Mouse (Mus musculus): Measurements from ENCODE around the gene Golga5. TPM values are rescaled to one million over a fixed set of nuclear protein-coding genes. Genes with fewer than 3 reads are reported as not detected.

Golga5 gene
- polyA plus RNA-seq, 1 experiment from 2014 or later, result 36.0 TPM

DNA sequence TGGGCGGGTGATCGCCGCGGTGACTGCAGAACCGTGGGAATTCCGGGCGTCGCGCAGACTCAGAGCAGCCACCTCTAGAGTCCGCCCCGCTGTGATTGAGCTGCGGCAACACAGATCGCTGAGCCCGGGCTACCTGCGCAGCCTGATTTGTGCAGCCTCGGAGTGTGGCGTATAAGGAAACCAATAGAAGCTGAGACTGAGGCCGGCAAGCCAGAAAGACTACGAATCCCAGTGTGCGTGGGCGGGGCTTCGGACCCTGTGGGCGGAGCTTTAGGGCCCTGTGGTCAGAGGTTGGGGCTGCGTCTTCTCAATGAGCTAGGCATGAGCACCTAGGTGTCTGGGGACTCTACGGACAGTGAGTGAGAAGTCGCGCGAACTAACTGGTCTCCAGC lies 29.3 kb upstream of the Golga5 start, which contains the start of gene Lgmn:
Lgmn (minus strand) TSS at position 182 of the 392 bp plus-strand sequence.
- DNase-seq (ENCODE audit: low spot score), result peak; percentile 98
- 0% methylated on average over 28 of the region's 28 CpGs for WGBS

DNA sequence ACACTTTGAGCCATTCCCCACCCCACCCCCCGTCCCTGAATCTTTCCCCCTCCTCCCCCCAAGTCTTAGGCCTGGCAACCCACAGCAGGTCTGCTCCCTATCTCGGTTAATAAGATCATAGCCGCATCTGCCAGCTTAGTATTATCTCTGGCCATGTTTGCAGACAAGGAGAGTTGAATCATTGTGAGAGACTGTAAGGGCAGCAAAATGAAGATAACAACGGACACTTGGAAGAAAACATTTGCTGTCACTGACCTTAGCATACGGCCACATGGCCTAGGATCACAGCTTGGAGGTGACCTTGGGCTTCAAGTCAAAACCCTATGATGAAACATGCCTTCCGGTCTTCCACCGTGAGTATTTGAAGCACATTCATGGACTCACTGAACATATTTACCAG lies 28.4 kb upstream of the Golga5 start:
- no peaks in the 10 kb centered on the region for H3K9me3 ChIP-seq (ENCODE audit: control insufficient read depth, low read length)
- H3K4me2 ChIP-seq (ENCODE audit: low read depth, severe bottlenecking), result no peak overlapping the region
- no peak overlapping the region for H3K4me3 ChIP-seq (ENCODE audit: low read depth, low read length)
- no peaks in the 10 kb centered on the region for H3K27me3 ChIP-seq (ENCODE audit: control insufficient read depth, insufficient read depth, low read length)
- ATAC-seq (ENCODE audit: insufficient number of reproducible peaks, low FRiP score, low TSS enrichment, low read depth) (no peak), DNase-seq (ENCODE audit: low spot score) (no peak)
- H3K36me3 ChIP-seq (ENCODE audit: control insufficient read depth, insufficient read depth, low read length), result no peaks in the 10 kb centered on the region
- H3K27ac ChIP-seq (replicated peaks; ENCODE audit: low read depth, low read length), result no peak overlapping the region
- 87% methylated on average over 7 of the region's 7 CpGs for WGBS
- H3K9ac ChIP-seq (ENCODE audit: low read length), result no peak overlapping the region
- peaks cover 5% of the 10 kb centered on the region; the same call in 1 of the 2 replicates for H3K4me1 ChIP-seq (ENCODE audit: control insufficient read depth, insufficient read depth, low read length)

More for the DNA sequence above, 29.3 kb upstream of the Golga5 start, which contains the start of gene Lgmn:
- H3K36me3 ChIP-seq (ENCODE audit: control insufficient read depth, insufficient read depth, low read length), result no peaks in the 10 kb centered on the region
- peak within 1 kb of the TSS; percentile 56 for H3K4me2 ChIP-seq (ENCODE audit: low read depth, severe bottlenecking)
- H3K27me3 ChIP-seq (ENCODE audit: control insufficient read depth, insufficient read depth, low read length), result no peaks in the 10 kb centered on the region
- H3K9me3 ChIP-seq (ENCODE audit: control insufficient read depth, low read length), result no peaks in the 10 kb centered on the region
- H3K4me1 ChIP-seq (ENCODE audit: control insufficient read depth, insufficient read depth, low read length), result peaks cover 5% of the 10 kb centered on the region; the same call in 1 of the 2 replicates
- H3K4me3 ChIP-seq (ENCODE audit: low read depth, low read length), result peak within 1 kb of the TSS; percentile 59
- H3K9ac ChIP-seq (ENCODE audit: low read length), result peak within 1 kb of the TSS; percentile 63
- peak; percentile 99 for ATAC-seq (ENCODE audit: insufficient number of reproducible peaks, low FRiP score, low TSS enrichment, low read depth)
- no peak within 1 kb of the TSS for H3K27ac ChIP-seq (replicated peaks; ENCODE audit: low read depth, low read length)

DNA sequence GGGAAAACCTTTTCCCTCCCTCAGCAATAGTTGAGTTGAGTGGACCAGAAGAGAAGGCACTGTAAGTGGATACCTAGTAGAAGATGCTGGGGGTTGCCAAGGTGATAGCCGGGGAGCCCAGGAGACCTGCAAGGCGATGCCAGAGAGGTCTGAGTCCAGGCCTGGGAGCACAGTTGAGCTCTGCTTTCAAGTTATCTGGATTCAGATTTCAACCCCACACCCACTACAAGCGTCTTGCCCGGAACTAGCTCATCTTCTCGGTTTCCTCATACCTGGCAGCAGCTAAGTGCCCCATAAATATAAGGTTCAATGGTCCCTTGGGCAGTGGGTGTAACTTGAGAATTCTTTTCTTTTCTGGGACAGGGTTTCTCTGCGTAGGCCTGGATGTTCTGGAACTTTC lies 27.8 kb upstream of the Golga5 start:
- Histone ChIP-seq H3K27ac (replicated peaks; ENCODE audit: low read depth, low read length) (no peak overlapping the region), H3K27me3 (ENCODE audit: control insufficient read depth, insufficient read depth, low read length) (no peaks in the 10 kb centered on the region), H3K4me1 (ENCODE audit: control insufficient read depth, insufficient read depth, low read length) (peaks cover 5% of the 10 kb centered on the region; the same call in 1 of the 2 replicates), H3K9ac (ENCODE audit: low read length) (no peak overlapping the region), H3K4me3 (ENCODE audit: low read depth, low read length) (no peak overlapping the region), H3K36me3 (ENCODE audit: control insufficient read depth, insufficient read depth, low read length) (no peaks in the 10 kb centered on the region), H3K9me3 (ENCODE audit: control insufficient read depth, low read length) (no peaks in the 10 kb centered on the region), H3K4me2 (ENCODE audit: low read depth, severe bottlenecking) (no peak overlapping the region)
- 68% methylated on average over 6 of the region's 6 CpGs for WGBS
- no peak for DNase-seq (ENCODE audit: low spot score)
- ATAC-seq (ENCODE audit: insufficient number of reproducible peaks, low FRiP score, low TSS enrichment, low read depth), result no peak

DNA sequence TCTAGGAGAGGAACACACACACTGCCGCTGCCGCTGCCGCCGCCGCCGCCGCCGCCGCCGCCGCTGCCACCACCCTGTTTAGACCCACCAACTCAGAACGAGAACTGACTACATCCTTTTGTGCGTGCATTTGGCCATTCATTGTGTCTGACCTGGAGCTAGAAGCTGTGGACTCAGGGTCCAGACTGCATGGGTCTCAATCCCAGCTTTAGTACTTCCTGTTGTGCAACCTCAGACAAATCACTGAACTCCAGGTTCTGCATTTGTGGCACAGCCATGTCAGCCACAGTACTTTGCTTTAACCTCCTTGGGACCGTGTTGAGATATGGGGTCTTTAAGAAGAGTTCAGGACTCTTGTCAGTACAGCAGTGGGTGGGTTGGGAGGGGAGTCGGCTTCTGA lies 26.3 kb upstream of the Golga5 start:
- peaks cover 5% of the 10 kb centered on the region; the same call in 1 of the 2 replicates for H3K4me1 ChIP-seq (ENCODE audit: control insufficient read depth, insufficient read depth, low read length)
- WGBS, result 93% methylated on average over 15 of the region's 15 CpGs
- H3K4me2 ChIP-seq (ENCODE audit: low read depth, severe bottlenecking), result no peak overlapping the region
- H3K9ac ChIP-seq (ENCODE audit: low read length), result no peak overlapping the region
- no peak overlapping the region for H3K4me3 ChIP-seq (ENCODE audit: low read depth, low read length)
- DNase-seq (ENCODE audit: low spot score) (no peak), ATAC-seq (ENCODE audit: insufficient number of reproducible peaks, low FRiP score, low TSS enrichment, low read depth) (no peak)
- H3K9me3 ChIP-seq (ENCODE audit: control insufficient read depth, low read length), result no peaks in the 10 kb centered on the region
- H3K27ac ChIP-seq (replicated peaks; ENCODE audit: low read depth, low read length), result no peak overlapping the region
- H3K36me3 ChIP-seq (ENCODE audit: control insufficient read depth, insufficient read depth, low read length), result no peaks in the 10 kb centered on the region
- H3K27me3 ChIP-seq (ENCODE audit: control insufficient read depth, insufficient read depth, low read length), result no peaks in the 10 kb centered on the region

DNA sequence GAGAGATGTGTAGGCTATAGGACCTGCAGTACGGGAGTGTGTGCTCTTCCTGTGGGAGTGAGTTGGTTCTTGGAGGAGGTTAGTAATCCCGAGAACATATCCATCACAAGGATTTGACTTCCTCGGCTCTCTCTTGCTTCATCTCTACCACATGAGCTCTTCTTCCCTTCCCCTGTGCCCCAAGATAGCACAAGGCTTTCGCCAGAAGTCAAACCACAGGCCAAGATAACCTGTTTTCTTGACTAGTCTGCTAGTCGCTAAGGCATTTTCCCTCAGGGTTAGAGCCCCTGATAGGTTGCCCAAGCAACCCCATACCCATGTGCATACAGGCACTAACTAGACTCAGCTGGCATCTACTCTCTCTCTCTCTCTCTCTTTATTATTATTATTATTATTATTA lies 25.3 kb upstream of the Golga5 start:
- Histone ChIP-seq H3K4me3 (ENCODE audit: low read depth, low read length) (no peak overlapping the region), H3K9ac (ENCODE audit: low read length) (no peak overlapping the region), H3K9me3 (ENCODE audit: control insufficient read depth, low read length) (no peaks in the 10 kb centered on the region), H3K36me3 (ENCODE audit: control insufficient read depth, insufficient read depth, low read length) (no peaks in the 10 kb centered on the region), H3K4me1 (ENCODE audit: control insufficient read depth, insufficient read depth, low read length) (no peaks in the 10 kb centered on the region), H3K27ac (replicated peaks; ENCODE audit: low read depth, low read length) (no peak overlapping the region), H3K4me2 (ENCODE audit: low read depth, severe bottlenecking) (no peak overlapping the region), H3K27me3 (ENCODE audit: control insufficient read depth, insufficient read depth, low read length) (no peaks in the 10 kb centered on the region)
- DNase-seq (ENCODE audit: low spot score), result no peak
- no peak for ATAC-seq (ENCODE audit: insufficient number of reproducible peaks, low FRiP score, low TSS enrichment, low read depth)
- 84% methylated on average over 5 of the region's 5 CpGs for WGBS

DNA sequence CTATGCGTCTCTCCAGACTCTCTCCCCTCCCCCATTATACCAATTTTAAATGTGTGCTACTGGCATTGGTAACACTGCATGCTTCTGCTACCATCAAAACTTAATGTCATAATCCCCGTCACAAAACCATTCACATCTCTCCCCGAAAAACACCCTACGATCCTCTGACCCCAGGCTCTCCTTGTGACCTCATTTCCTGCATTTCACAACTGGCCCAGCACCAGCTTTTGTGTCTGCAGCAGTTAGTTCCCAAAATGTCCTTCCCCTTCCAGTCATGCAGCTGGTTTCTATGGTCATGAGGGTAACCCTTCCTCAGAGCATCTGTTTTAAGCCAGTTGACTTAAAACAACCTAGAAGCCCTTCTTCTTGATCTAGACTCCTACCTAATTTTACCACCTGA lies 23.5 kb upstream of the Golga5 start:
- ATAC-seq (ENCODE audit: insufficient number of reproducible peaks, low FRiP score, low TSS enrichment, low read depth) (no peak), DNase-seq (ENCODE audit: low spot score) (no peak)
- no peaks in the 10 kb centered on the region for H3K4me1 ChIP-seq (ENCODE audit: control insufficient read depth, insufficient read depth, low read length)

DNA sequence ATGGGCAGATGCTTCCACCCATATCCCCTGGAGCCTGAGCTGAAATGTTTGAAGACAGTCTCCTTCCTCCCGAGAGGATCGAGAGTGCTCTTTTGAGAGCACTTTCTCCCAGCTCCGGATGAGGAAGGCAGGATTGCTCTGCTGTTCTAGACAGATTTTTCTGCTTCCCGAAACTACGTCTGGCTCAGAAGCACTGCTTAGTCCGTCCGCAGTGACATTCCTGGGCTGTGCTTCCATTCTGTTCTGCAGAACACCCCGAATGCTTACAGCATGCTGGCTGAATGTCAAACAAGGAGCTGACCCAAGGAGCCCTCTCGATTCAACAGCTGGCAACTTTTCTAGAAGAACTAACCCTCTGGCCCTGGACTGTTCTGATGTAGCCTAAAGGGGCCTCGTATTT lies 18.5 kb upstream of the Golga5 start:
- Histone ChIP-seq H3K27ac (replicated peaks; ENCODE audit: low read depth, low read length) (no peak overlapping the region), H3K4me3 (ENCODE audit: low read depth, low read length) (no peak overlapping the region), H3K4me2 (ENCODE audit: low read depth, severe bottlenecking) (no peak overlapping the region), H3K36me3 (ENCODE audit: control insufficient read depth, insufficient read depth, low read length) (no peaks in the 10 kb centered on the region), H3K4me1 (ENCODE audit: control insufficient read depth, insufficient read depth, low read length) (0 out of 2 replicates have a peak, but pooled peaks cover 5% of the 10 kb centered on the region), H3K9me3 (ENCODE audit: control insufficient read depth, low read length) (no peaks in the 10 kb centered on the region), H3K9ac (ENCODE audit: low read length) (no peak overlapping the region), H3K27me3 (ENCODE audit: control insufficient read depth, insufficient read depth, low read length) (no peaks in the 10 kb centered on the region)
- ATAC-seq (ENCODE audit: insufficient number of reproducible peaks, low FRiP score, low TSS enrichment, low read depth) (no peak), DNase-seq (ENCODE audit: low spot score) (no peak)
- 74% methylated on average over 10 of the region's 10 CpGs for WGBS

More for the DNA sequence above, 23.5 kb upstream of the Golga5 start:
- Histone ChIP-seq H3K4me3 (ENCODE audit: low read depth, low read length) (no peak overlapping the region), H3K27ac (replicated peaks; ENCODE audit: low read depth, low read length) (no peak overlapping the region), H3K9ac (ENCODE audit: low read length) (no peak overlapping the region), H3K9me3 (ENCODE audit: control insufficient read depth, low read length) (no peaks in the 10 kb centered on the region), H3K4me2 (ENCODE audit: low read depth, severe bottlenecking) (no peak overlapping the region), H3K27me3 (ENCODE audit: control insufficient read depth, insufficient read depth, low read length) (no peaks in the 10 kb centered on the region), H3K36me3 (ENCODE audit: control insufficient read depth, insufficient read depth, low read length) (no peaks in the 10 kb centered on the region)
- 61% methylated on average over 4 of the region's 4 CpGs for WGBS

DNA sequence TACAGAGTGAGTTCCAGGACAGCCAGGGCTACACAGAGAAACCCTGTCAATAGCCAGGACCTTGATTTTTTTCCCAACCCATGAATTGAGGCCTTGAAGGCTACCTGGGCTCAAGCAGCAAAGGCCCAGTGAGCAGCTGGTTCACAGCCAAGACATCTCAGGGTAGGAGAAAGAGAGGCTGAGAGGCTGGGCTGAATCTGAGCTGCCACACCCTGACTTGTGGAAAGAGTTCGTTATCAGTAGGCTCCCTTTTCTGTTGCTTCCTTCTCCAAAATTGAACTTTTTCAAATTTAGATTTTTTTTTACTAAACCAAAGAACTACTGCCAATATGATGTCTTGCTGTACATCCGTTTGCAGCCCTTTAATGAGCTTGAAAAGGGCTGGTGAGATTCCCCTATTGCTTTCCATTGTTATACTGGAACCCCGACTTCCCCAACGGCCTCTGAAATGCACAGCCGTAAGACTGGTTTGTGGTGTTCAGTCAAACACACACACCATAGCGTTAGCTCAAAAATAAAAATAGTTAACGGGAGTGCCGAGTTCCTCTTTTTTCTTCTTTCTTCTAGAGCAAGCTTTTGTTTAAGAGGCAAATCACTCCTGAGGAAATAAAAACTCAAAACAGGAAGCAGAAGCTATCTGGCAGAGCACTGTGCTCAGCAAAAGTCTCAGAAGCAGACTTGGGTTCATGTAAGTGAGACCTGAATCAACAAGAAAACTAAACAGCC lies 17.6 kb upstream of the Golga5 start:
- no peak overlapping the region for H3K4me2 ChIP-seq (ENCODE audit: low read depth, severe bottlenecking)
- ATAC-seq (ENCODE audit: insufficient number of reproducible peaks, low FRiP score, low TSS enrichment, low read depth) (no peak), DNase-seq (ENCODE audit: low spot score) (no peak)
- 0 out of 2 replicates have a peak, but pooled peaks cover 5% of the 10 kb centered on the region for H3K4me1 ChIP-seq (ENCODE audit: control insufficient read depth, insufficient read depth, low read length)
- 85% methylated on average over 8 of the region's 8 CpGs for WGBS
- H3K27me3 ChIP-seq (ENCODE audit: control insufficient read depth, insufficient read depth, low read length), result no peaks in the 10 kb centered on the region
- H3K36me3 ChIP-seq (ENCODE audit: control insufficient read depth, insufficient read depth, low read length), result no peaks in the 10 kb centered on the region
- H3K27ac ChIP-seq (replicated peaks; ENCODE audit: low read depth, low read length), result no peak overlapping the region
- H3K9ac ChIP-seq (ENCODE audit: low read length), result no peak overlapping the region
- no peaks in the 10 kb centered on the region for H3K9me3 ChIP-seq (ENCODE audit: control insufficient read depth, low read length)
- H3K4me3 ChIP-seq (ENCODE audit: low read depth, low read length), result no peak overlapping the region

All from limb, embryonic 11.5 days (tissue).